Mouse (Mus musculus) embryonic fibroblast, embryonic 13.5 days (primary cell): Measurements from ENCODE around the gene Hoxa4.

Experiments
- CTCF ChIP-seq: IDR thresholded peaks from 2 replicates; pipeline ENCODE4 v1.5.1; 2011; ENCODE audit warnings: mild to moderate bottlenecking, control low read depth, low read length, moderate library complexity, borderline replicate concordance; ENCODE audit not compliant: insufficient read depth
- POLR2A ChIP-seq: IDR thresholded peaks from 2 replicates; pipeline ENCODE4 v1.6.1; 2011; ENCODE audit warnings: low read depth, mild to moderate bottlenecking, control low read depth, low read length, moderate library complexity

DNA sequence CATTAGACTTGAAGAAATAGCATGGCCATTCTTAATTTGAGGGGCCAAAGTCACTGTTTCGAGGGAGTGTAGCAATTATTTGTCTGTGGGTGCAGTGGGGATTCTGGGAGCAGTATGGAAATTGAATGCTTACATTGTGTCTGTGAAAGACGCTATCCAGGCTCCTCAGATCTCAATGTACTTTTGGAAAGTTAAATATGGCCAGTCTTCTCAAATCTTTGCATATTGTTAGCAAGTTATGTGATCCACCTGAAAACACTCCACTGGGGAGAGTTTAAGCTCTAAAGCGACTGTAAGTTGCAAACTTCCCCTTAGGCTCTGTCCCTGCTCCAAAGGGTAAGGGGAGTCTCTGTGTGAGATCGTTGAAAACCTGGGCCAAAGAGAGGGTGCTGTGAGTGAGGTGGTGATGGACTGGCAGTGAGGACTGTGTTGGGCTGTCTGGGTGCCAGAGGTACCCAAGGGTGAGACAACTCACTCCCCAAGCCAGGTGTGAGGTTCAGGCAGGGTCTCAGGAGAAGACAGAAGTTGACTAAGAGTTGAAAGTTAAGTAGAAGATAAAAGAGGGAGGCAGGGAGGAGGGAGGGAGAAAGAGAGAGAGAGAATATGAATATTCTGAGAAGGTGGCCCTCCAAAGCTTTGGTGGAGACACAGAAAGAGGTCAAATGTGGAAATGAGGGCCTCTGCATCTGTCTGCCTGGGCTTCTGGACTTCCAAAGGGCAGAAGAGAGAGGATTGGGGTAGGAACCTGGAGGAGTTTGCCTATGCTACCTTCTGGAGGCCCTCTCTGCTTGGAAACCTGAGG, 15.5 kb upstream of the Hoxa4 start:
- no peak for TF ChIP-seq POLR2A
- no peak for TF ChIP-seq CTCF
